Mouse (Mus musculus) kidney, postnatal 14 days (tissue): ENCODE data around the gene Gfra1.

ENCODE experiments used
- DNase-seq: peaks from one replicate; pipeline ENCODE4 v3.0.0; 2022; ENCODE audit warnings: mixed read lengths

Gfra1 gene

GRCm38 (mm10) chr19:58441246-58441645, 14.5 kb downstream of the Gfra1 start:
- DNase-seq: no peak

DNA sequence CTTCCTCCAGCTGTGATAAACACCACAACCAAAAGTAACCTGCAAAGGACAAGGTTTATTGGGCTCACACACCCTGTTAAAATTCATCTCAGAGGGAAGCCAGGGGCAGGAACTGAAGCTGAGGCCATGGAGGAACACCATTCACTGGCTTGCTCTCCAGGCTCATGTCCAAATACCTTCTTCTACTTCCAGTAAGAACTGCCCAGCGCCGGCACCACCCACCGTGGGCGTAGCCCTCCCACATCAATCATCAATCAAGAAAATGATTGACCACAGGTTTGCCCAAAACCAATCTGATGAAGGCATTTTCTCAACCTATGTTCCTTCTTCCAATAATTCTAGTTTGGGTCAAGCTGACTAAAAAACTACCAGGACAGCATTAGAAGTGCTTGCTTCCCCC, 16.9 kb downstream of the Gfra1 start:
- DNase-seq: peak; percentile 21

DNA sequence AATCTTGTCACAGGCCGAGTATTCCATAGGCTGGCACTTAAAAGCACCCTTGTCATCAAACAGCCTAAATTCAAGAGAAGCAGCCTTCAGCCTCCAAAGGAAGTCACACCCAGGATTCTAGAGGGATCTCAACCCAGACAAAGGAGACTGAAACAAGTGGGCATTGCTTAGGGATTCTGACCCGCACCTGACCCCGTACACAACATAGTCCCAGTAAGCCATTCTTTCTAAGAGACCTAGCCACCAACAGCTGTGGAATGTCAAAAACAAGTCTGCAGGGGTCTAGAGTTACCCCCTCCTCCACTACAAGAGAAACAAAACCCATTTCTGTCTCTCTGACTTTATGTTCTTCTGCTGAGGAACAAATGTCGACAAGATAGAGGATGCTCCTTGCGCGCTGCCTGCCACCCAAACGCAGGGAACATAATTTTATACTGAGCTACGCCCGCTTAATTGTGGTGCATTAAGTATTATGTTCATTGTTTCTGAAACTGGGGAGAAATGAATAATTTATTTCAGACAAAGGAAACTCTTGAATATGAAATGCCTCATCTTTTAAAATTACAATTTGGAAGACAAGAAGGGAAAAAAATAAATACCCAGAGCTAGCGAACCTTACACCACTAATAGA, 18.2 kb downstream of the Gfra1 start:
- DNase-seq: no peak

DNA sequence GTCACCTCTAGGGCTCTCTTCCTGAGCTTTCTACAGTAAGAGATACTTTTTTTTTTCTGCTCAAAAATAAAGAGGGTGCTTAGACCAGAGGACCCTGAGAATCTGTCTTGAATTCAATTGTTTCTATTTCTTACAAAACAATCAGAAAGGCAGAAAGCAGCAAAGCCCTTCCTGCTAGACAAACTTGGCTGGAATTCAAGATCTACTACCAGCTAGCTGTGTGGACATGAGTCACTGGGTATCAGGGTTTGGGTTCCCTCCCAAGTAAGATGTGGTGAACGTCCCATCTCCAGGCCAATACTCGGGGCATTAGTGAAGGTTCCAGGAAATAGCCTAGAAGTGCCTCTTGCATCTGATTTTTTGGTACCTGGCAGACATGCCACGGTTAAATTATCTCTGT, 18.8 kb downstream of the Gfra1 start:
- DNase-seq: no peak

DNA sequence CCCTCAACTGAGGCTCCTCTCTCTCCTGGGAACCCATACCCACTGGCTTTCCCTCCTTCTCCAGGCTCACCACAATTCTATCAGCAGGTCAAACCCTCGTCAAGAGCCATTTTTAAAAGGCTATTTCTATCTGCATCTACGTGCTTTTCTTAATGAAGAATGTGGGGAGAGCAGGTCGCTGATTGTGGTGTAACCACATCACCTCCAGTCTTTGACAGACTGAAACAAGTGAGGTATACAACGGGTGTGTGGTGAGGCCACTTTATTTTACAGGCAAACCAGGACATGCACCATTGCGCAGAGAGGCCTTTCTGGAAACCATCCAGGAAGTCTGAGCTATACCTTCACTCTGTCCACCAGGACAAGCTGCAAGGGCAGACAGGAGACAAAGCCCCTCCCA, 19.8 kb downstream of the Gfra1 start:
- no peak for DNase-seq

- no peak for DNase-seq
These were observed 22.9 kb downstream of the Gfra1 start for GRCm38 (mm10) chr19:58432840-58433239.

GRCm38 (mm10) chr19:58428546-58428945, 27.2 kb downstream of the Gfra1 start:
- no peak for DNase-seq

GRCm38 (mm10) chr19:58427348-58427747, 28.4 kb downstream of the Gfra1 start:
- no peak for DNase-seq

DNA sequence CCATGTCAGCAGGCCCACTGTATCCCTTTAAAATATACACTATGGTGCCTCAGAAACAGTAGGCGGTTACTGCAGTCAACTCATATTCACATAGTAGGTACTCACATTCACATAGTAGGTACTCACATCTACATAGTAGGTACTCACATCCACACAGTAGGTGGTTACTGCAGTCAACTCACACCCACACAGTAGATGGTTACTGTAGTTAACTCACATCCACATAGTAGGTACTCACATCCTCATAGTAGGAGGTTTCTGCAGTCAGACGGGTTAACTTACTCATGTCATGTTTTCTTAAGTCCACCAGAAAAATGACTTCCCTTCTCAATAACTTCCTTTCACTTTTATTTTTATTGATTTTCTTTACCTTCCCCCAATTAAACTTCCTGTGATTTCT, 30.8 kb downstream of the Gfra1 start:
- DNase-seq: no peak

DNA sequence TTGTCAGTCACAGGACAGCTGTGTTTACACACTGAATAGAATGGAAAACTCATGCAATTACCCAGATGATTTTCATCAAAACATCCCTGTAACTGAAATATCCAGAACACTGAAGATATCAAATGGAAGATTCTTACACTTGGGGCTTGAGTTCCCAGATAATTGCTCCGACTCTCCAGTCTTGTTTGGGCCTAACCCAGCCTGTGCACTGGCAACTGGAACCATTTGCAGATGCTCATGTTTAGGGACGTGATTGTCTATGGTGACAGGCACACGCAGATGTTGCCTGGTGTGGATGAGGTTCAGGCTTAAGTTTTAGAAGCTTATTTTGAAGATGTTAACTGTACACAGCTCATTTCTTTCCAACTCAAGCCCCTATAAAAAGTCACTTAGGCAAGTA, 31.5 kb downstream of the Gfra1 start:
- no peak for DNase-seq

- DNase-seq: no peak
These were observed 32.7 kb downstream of the Gfra1 start for GRCm38 (mm10) chr19:58422916-58423493.

DNA sequence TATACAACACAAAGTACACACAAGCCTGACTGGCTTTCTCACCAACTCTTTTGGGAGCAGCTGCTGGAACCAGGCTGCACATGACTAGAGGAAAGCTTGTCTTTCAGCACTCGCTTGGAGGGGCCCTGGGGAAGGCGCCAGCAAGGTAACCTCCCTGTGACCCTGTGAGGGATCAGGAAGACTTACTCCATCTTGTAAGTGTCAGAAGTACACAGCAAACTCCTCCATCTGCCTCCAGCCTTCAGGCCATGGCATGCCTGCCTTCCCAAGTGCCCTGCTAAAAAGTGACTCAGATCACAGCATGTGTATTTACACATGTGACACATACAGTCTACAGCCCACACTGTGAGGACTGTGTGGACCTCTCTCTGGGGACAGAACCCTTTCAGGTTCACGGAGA, 36.0 kb downstream of the Gfra1 start:
- no peak for DNase-seq

GRCm38 (mm10) chr19:58419278-58419677, 36.4 kb downstream of the Gfra1 start:
- no peak for DNase-seq

GRCm38 (mm10) chr19:58415173-58415572, 40.5 kb downstream of the Gfra1 start:
- no peak for DNase-seq

DNA sequence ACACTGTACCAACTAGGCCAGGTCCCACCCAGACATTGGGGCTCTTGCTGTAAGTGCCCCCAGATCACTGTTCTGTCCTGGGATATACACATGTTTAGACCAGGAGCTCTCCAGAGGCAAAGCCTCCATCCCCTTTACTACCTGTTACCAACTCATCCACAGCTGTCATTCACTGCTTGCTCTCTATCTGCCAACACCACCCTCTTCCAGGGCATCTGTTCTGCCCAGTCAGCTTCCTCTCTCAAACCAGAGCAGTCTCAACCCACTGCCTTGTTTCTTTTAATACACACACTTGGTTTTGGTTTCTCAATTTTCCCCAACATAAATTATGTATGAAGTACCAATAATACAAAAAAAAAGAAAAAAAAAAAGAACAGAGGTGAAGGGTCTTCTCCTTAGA, 41.0 kb downstream of the Gfra1 start:
- DNase-seq: no peak

DNA sequence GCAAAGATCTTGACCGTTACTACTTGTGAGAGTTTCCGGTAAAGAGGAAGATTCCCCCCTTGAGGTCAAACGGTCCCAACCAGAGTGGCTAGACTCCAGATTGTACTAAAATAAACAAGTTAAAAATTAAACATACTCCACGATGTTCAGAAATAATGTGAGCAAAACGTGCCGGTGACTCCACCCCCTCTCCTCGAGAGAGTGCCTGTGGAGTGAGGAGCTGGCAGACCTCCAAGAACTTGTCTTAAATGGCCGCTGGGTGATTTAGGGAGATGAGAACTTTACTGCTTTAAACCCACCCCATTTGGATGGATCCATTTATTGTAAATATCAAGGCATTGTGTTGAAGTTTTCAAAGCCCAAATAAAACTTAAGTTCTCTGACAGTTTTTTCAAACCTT, 42.4 kb downstream of the Gfra1 start:
- DNase-seq: peak; percentile 88

DNA sequence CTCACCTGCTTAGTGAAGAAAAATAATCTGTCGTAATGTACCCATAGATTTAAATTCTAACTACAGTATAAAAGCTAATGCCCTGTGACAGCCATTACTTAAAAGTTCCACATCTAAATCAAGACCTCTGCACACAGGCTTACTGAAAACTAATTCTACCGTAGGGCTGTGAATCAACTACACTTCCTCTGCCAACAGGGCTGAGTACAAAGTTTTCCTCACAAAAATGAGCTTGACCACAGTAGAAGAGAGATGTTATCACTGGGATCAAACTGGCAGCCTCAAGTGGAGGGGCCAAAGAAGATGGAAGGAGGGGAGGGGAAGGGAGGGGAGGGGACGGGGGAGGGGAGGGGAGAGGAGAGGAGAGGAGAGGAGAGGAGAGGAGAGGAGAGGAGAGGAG, 42.9 kb downstream of the Gfra1 start:
- DNase-seq: no peak

- DNase-seq: no peak
These were observed 49.0 kb downstream of the Gfra1 start for GRCm38 (mm10) chr19:58406726-58407125.

GRCm38 (mm10) chr19:58400224-58400623, 55.5 kb downstream of the Gfra1 start:
- DNase-seq: no peak

- DNase-seq: no peak
These were observed 56.5 kb downstream of the Gfra1 start for GRCm38 (mm10) chr19:58399166-58399565.

DNA sequence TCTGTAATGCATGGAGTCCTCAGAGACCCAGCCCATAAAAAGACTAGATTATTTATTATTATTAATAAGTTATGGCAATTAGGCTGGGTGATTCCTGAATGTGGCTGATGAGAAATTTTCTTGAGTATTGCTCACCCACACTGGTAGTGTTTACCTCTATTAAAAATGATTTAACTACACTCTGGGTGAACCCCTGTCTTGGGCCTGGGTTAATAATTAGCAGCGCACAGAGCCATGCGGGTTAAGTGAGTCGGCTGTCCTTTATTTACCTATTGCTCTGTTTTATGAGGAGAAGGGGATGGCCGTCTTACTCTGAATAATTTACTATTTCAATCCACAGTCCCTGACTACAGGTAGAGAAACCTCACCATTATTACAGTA, 59.1 kb downstream of the Gfra1 start:
- peak; percentile 72 for DNase-seq

DNA sequence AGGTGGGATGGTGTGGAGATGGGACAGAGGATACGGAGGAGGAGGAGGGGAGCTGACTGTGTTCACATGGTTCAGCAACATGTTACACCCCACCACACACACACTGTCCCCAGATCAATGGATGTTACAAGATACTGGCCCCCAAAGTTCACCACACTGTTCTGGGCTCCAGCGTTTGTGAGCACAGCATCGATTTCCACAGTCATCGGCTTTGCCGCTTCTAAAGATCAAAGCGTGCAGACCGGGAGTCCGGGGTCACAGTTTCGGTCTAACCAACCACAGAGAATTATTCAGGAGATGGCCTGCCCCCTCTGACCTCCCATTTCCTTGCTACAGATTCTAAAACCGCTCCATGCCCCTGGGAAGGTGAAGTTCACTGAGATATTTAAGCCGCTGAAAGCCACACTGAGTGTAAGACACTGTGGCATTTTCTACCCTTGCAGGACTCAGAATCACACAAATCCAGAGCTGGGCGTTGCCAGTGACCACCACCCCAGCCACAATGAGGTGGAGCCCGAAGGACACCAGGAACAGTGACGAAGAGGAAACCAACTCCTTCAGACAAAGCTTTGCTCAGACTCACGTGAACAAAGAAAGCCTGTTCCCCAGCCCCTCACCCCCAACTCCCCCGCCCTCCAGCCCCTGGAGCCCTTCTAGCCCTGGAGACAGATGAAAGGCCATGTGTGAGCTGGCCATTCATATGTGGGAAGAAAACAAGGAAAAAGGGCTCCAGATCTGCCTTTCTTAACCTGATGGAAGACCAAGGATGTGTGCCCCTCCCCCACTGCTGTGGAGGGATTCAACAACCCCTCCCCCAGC, 59.7 kb downstream of the Gfra1 start:
- DNase-seq: no peak

- peak; percentile 10 for DNase-seq
These were observed 62.6 kb downstream of the Gfra1 start for GRCm38 (mm10) chr19:58393121-58393520.

GRCm38 (mm10) chr19:58391796-58392195, 63.9 kb downstream of the Gfra1 start:
- DNase-seq: no peak
